Mouse (Mus musculus): Measurements from ENCODE around the gene Gm21773.
"Not testable (repeated sequence)": the region's sequence is repeated elsewhere in the genome, so short reads cannot be mapped to it uniquely, and the experiment has no call there.

Gene Gm21773

GRCm38 (mm10) chrY:25309260-25309659 is at the start of gene Gm21773:
TSS of gene Gm21773 (minus strand) at chrY:25309360.
- DNase-seq (ENCODE audit: low read depth, low spot score), result not testable (repeated sequence)

Data from CD4-positive helper T cell, adult 2 months (primary cell).